Mouse (Mus musculus): ENCODE measurements around the gene Tubgcp6.

GRCm38 (mm10) chr15:89090662-89091061 lies 32.2 kb downstream of the Tubgcp6 start:
- TF ChIP-seq CTCF (IDR thresholded peaks at IDR 0.05) (no peak), EP300 (IDR thresholded peaks at IDR 0.05) (no peak)
